Mouse (Mus musculus): ENCODE measurements around the gene Atxn10. TPM values are rescaled to one million over a fixed set of nuclear protein-coding genes. Genes with fewer than 3 reads are reported as not detected.

The Atxn10 gene
- polyA plus RNA-seq, 1 experiment: 1.6 TPM

DNA sequence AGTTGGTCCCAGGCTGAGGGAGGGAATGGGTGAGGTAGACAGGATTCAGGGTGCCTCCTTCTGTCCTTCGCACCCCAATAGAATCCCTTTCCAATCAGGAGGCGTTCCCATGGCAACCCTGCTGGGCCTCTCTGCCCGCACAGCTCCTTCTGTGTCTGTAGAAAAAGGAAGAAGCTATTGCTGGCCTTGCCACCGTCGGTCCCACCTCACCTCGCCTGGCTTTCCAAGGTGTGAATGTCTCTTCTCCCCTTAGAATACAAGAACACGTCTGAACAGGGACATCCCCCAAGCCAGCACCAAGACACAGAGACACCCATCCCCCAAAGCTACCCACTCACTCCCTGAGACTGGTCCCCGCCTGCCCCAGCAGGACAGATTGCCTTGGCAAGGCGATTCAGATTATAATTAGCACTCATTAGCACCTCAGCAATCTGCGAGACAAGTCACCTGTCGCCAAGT is 158.1 kb downstream of the Atxn10 start:
- Histone ChIP-seq H3K4me1 (ENCODE audit: control insufficient read depth) (no peaks in the 10 kb centered on the region), H3K27me3 (ENCODE audit: control insufficient read depth) (peaks cover 17% of the 10 kb centered on the region; the same call in 1 of the 2 replicates), H3K4me3 (replicated peaks) (no peak overlapping the region), H3K36me3 (ENCODE audit: control insufficient read depth) (no peaks in the 10 kb centered on the region), H3K9me3 (ENCODE audit: control insufficient read depth, low read length) (no peaks in the 10 kb centered on the region)
- TF ChIP-seq TAL1 (IDR thresholded peaks at IDR 0.05; ENCODE audit: low read length) (no peak), GATA1 (IDR thresholded peaks at IDR 0.05; ENCODE audit: low read length) (no peak)

DNA sequence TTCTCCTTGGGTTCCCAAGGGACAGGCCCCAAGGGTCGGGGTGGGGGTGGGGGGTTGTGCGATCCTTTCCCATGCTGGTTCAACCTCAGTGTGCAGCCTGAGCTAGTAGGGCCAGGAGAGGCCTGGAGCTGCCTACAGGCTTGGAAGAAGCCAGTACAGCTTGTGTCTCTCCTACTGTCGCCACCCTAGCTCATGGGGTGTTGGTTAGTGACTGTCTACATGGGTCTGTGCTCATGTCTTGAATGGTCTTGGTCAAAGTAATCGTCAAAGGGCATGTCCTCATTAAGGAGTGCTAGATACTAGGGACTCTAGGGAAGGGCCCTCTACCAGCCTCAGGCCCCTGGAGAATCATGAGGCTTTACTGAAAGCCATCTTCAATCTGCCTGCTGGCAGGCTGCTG is 161.5 kb downstream of the Atxn10 start:
- H3K36me3 ChIP-seq (ENCODE audit: control insufficient read depth): no peaks in the 10 kb centered on the region
- H3K9me3 ChIP-seq (ENCODE audit: control insufficient read depth, low read length): no peaks in the 10 kb centered on the region
- peaks cover 17% of the 10 kb centered on the region; the same call in 1 of the 2 replicates for H3K27me3 ChIP-seq (ENCODE audit: control insufficient read depth)
- TF ChIP-seq TAL1 (IDR thresholded peaks at IDR 0.05; ENCODE audit: low read length): no peak
- no peak for TF ChIP-seq GATA1 (IDR thresholded peaks at IDR 0.05; ENCODE audit: low read length)
- H3K4me1 ChIP-seq (ENCODE audit: control insufficient read depth): no peaks in the 10 kb centered on the region
- H3K4me3 ChIP-seq (replicated peaks): no peak overlapping the region

DNA sequence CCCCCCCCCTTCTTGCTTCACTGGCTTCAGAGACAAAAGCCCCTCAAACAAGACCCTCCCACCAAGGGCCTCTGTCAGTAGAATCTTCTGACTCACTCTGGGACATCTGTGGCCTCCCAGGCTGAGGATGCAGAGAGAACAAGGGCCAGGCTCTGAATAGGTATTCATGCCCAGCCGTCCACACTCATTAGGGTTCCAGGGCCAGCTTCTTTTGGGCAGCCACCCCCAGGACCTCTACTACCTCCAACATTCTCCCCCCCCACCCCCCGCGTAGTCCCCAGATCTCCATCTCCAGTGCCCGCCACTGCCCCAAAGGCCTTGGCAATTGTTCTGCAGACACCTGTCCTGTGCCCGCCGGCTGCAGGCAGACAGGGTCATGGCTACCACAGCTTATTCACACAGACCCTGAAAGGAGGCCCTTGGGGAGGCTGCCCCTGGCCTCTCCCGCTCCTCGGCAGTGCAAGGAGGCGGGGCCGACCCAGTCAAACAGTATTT is 162.0 kb downstream of the Atxn10 start:
- no peaks in the 10 kb centered on the region for H3K4me1 ChIP-seq (ENCODE audit: control insufficient read depth)
- no peaks in the 10 kb centered on the region for H3K36me3 ChIP-seq (ENCODE audit: control insufficient read depth)
- H3K4me3 ChIP-seq (replicated peaks): no peak overlapping the region
- peaks cover 17% of the 10 kb centered on the region; the same call in 1 of the 2 replicates for H3K27me3 ChIP-seq (ENCODE audit: control insufficient read depth)
- TF ChIP-seq TAL1 (IDR thresholded peaks at IDR 0.05; ENCODE audit: low read length) (no peak), GATA1 (IDR thresholded peaks at IDR 0.05; ENCODE audit: low read length) (no peak)
- no peaks in the 10 kb centered on the region for H3K9me3 ChIP-seq (ENCODE audit: control insufficient read depth, low read length)

DNA sequence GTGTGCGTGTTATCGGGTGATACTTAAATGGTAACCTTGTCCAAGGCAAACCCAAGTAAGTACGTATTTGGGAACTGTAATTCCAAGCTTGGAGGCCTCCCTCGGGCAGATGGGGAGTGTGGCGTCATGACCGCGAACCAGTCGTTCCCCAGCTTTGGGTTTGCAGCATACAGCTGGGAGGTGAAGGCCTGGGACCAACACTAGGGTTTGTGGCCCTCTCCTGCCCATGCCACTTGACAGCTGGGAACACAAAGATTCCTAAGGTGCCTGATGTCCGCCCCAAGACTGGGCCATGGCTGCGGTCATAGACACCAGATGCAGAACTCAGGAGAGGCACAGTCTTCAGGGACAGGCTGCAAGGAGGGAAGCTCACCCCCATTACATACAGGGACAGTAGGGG is 164.2 kb downstream of the Atxn10 start:
- H3K27me3 ChIP-seq (ENCODE audit: control insufficient read depth): peaks cover 6% of the 10 kb centered on the region; the same call in 1 of the 2 replicates
- TF ChIP-seq TAL1 (IDR thresholded peaks at IDR 0.05; ENCODE audit: low read length): no peak
- TF ChIP-seq GATA1 (IDR thresholded peaks at IDR 0.05; ENCODE audit: low read length): no peak

DNA sequence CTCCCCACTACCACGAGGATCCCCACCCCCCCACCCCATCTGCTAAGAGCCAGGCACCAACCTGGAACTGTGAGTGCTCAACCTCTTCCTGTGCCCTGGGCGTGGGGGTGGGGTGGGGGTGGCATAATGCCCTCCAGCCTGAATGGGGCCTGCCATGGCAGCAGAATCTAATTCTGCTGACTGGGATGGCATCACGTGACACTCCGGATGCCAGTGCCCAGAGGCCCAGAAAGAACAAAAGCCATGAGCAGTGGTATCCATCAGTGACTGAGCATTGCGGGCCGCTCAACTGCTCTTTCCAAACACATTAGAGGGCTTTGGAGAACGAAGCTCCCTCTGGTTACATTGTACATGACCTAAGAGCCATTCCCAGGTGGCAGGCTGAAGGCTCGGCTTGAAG is 167.1 kb downstream of the Atxn10 start, which contains the start of gene 7530416G11Rik:
Gene 7530416G11Rik (minus strand): TSS at position 101 of the 400 bp plus-strand sequence.
- no peaks in the 10 kb centered on the region for H3K27me3 ChIP-seq (ENCODE audit: control insufficient read depth)

More for the DNA sequence above, 164.2 kb downstream of the Atxn10 start:
- H3K36me3 ChIP-seq (ENCODE audit: control insufficient read depth): no peaks in the 10 kb centered on the region
- no peaks in the 10 kb centered on the region for H3K9me3 ChIP-seq (ENCODE audit: control insufficient read depth, low read length)
- H3K4me1 ChIP-seq (ENCODE audit: control insufficient read depth): no peaks in the 10 kb centered on the region
- no peak overlapping the region for H3K4me3 ChIP-seq (replicated peaks)

DNA sequence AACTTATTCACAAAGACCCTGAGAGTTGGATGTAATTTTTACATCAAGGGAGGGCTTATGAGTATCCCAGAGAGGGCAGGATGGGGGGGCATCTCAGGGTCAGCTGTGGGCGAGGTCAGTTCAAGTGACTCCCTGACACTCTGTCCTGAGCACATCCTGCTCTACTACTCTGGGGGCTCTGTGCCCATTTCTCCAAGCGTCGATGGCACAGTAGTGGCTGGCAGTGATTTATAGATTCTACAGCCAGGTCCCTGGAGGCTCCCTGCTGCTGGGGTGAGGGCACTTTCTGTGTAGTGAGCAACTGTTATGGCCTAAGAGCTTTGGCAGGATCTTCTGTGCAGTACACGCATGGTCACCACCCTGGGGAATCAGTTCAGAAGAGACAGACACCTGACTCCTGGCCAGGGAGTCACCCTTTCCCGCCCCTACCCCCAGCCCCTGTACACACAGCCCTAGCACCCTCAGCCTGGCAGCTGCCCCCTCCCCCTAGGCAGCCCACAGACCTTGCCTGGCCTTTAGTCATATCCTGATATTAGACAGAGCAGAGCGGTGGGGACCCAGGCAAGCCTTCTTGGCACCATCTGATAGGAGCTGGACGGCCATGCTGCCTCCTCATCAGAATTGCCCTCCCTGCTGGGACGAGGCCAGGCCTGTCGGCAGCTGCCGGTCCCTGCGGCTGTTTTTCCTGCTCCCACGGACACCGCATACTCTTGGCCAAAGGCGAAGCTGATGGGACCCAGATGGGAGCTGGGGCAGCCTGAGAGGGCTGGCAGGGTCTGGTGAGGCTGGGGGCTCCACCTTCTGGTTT is 169.3 kb downstream of the Atxn10 start:
- H3K4me1 ChIP-seq (ENCODE audit: control insufficient read depth): no peaks in the 10 kb centered on the region
- H3K9me3 ChIP-seq (ENCODE audit: control insufficient read depth, low read length): no peaks in the 10 kb centered on the region
- no peaks in the 10 kb centered on the region for H3K36me3 ChIP-seq (ENCODE audit: control insufficient read depth)
- no peak overlapping the region for H3K4me3 ChIP-seq (replicated peaks)
- no peak for TF ChIP-seq TAL1 (IDR thresholded peaks at IDR 0.05; ENCODE audit: low read length)
- no peak for TF ChIP-seq GATA1 (IDR thresholded peaks at IDR 0.05; ENCODE audit: low read length)
- no peaks in the 10 kb centered on the region for H3K27me3 ChIP-seq (ENCODE audit: control insufficient read depth)

More for the DNA sequence above, 167.1 kb downstream of the Atxn10 start, which contains the start of gene 7530416G11Rik:
- H3K9me3 ChIP-seq (ENCODE audit: control insufficient read depth, low read length): no peaks in the 10 kb centered on the region
- H3K36me3 ChIP-seq (ENCODE audit: control insufficient read depth): no peaks in the 10 kb centered on the region
- no peak within 1 kb of the TSS for H3K4me3 ChIP-seq (replicated peaks)
- TF ChIP-seq TAL1 (IDR thresholded peaks at IDR 0.05; ENCODE audit: low read length): no peak
- no peak for TF ChIP-seq GATA1 (IDR thresholded peaks at IDR 0.05; ENCODE audit: low read length)
- H3K4me1 ChIP-seq (ENCODE audit: control insufficient read depth): no peaks in the 10 kb centered on the region

DNA sequence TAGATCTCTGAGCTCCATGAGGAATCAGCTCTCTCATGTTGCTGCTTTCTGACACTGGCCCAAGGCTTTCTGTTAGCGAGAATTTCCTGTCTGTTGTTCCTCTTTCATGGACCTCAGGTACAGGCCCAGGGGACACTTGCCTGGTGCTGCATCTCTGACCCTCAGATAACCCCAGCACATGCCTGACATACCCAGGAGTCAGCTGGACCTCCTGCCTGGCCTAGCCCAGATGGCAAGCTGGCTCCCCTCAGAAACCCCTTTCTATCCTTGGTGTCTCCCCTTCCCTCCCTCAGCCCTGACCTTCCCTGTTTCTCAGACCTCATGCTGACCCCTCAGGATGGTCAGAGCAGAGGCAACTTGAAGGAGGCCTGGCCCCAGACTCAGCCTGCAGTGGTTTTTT is 170.6 kb downstream of the Atxn10 start:
- no peaks in the 10 kb centered on the region for H3K27me3 ChIP-seq (ENCODE audit: control insufficient read depth)
- H3K9me3 ChIP-seq (ENCODE audit: control insufficient read depth, low read length): no peaks in the 10 kb centered on the region
- H3K4me1 ChIP-seq (ENCODE audit: control insufficient read depth): no peaks in the 10 kb centered on the region
- H3K4me3 ChIP-seq (replicated peaks): no peak overlapping the region
- TF ChIP-seq GATA1 (IDR thresholded peaks at IDR 0.05; ENCODE audit: low read length) (no peak), TAL1 (IDR thresholded peaks at IDR 0.05; ENCODE audit: low read length) (no peak)
- no peaks in the 10 kb centered on the region for H3K36me3 ChIP-seq (ENCODE audit: control insufficient read depth)

DNA sequence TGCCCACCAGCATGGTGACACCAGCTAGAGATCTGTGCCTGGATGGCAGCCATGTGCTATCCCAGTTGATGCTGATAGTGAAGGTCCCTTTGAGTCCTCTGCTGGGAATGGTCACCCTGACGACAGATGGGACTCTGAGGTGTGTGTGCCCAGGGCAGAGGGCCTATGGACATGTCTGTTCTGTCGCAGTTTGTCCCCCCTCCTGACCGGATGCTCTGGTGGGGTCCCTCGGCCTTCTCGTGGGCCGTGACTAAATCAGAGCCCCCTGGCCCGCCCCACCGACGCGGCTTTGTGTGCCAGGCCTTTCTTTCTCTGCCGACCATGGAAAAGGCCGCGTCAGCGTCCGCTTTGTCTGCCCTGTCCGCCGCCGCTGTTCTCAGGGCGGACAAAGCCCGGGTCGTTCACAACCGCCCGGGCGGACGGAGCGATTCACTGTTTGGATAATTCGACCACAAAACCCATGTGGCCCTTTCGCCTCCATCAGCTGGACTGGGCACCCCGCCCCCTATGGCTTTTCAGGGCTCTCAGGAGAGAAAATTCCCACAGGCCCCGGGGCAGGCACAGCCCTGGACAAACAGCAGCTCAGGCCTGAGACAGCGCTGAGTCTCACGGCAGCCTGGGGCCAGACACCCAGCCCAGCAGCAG is 171.4 kb downstream of the Atxn10 start:
- Histone ChIP-seq H3K4me1 (ENCODE audit: control insufficient read depth) (no peaks in the 10 kb centered on the region), H3K36me3 (ENCODE audit: control insufficient read depth) (no peaks in the 10 kb centered on the region), H3K4me3 (replicated peaks) (no peak overlapping the region), H3K27me3 (ENCODE audit: control insufficient read depth) (no peaks in the 10 kb centered on the region), H3K9me3 (ENCODE audit: control insufficient read depth, low read length) (no peaks in the 10 kb centered on the region)
- no peak for TF ChIP-seq GATA1 (IDR thresholded peaks at IDR 0.05; ENCODE audit: low read length)
- TF ChIP-seq TAL1 (IDR thresholded peaks at IDR 0.05; ENCODE audit: low read length): no peak

Other genes starting within 250 kb of the Atxn10 start
- not detected in 2 replicates for gene Smc1b, start 204.3 kb upstream of the Atxn10 start, polyA plus RNA-seq (2012)
- gene Ribc2, start 204.2 kb upstream of the Atxn10 start, polyA plus RNA-seq (2012): not detected in 2 replicates
- not detected in 2 replicates for gene Fbln1, start 130.3 kb upstream of the Atxn10 start, polyA plus RNA-seq (2012)
- gene 7530416G11Rik, start 167.0 kb downstream of the Atxn10 start, polyA plus RNA-seq (2012): not detected in 2 replicates
- gene Wnt7b, start 246.2 kb downstream of the Atxn10 start, polyA plus RNA-seq (2012): not detected in 2 replicates

All from erythroblast, embryonic 14.5 days (primary cell).